Mouse (Mus musculus): ENCODE data around the gene Lst1. TPM values are rescaled to one million over a fixed set of nuclear protein-coding genes. Genes with fewer than 3 reads are reported as not detected.

The Lst1 gene
- polyA plus RNA-seq, 1 experiment from 2014 or later: 3.8 TPM

DNA sequence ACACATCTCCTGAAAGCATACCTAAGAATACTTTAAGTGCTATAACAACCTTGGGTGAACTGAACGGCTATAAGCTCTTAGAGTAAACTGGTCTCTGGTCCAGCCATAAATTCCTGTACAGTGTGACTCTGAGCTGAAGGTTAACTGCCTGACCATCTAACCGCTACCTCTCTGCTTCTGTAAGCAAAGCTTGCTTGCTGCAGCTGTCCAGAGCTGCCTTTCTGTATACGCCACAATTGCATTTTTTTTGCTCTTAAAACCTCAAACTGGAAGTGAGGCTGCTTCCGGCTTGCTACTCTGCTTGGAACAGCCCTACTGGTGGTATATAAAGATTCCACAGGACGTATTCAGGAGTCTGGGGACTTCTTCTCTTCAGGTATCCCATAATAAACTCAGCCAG is 44.4 kb upstream of the Lst1 start:
- no peak overlapping the region for H3K4me2 ChIP-seq (ENCODE audit: low read depth, low read length, severe bottlenecking)
- H3K36me3 ChIP-seq (ENCODE audit: control insufficient read depth, insufficient read depth, low read length): peaks cover 3% of the 10 kb centered on the region; the same call in 1 of the 2 replicates
- no peak overlapping the region for H3K4me3 ChIP-seq (ENCODE audit: low read depth, low read length)
- no peak overlapping the region for H3K27ac ChIP-seq (ENCODE audit: low read depth, low read length)
- 87% methylated on average over 5 of the region's 5 CpGs for WGBS
- H3K9ac ChIP-seq (ENCODE audit: low read length): no peak overlapping the region
- ATAC-seq (replicated peaks; ENCODE audit: low FRiP score): no peak
- no peak for DNase-seq (ENCODE audit: low spot score)
- H3K27me3 ChIP-seq (ENCODE audit: control insufficient read depth, insufficient read depth, low read length): no peaks in the 10 kb centered on the region
- no peaks in the 10 kb centered on the region for H3K9me3 ChIP-seq (ENCODE audit: control insufficient read depth, low read length)
- H3K4me1 ChIP-seq (replicated peaks; ENCODE audit: control insufficient read depth, insufficient read depth, low read length): peaks cover 2% of the 10 kb centered on the region; the same call in 1 of the 2 replicates

GRCm38 (mm10) chr17:35232043-35232442 is 43.8 kb upstream of the Lst1 start:
- Histone ChIP-seq H3K27ac (ENCODE audit: low read depth, low read length) (no peak overlapping the region), H3K9ac (ENCODE audit: low read length) (no peak overlapping the region), H3K36me3 (ENCODE audit: control insufficient read depth, insufficient read depth, low read length) (peaks cover 3% of the 10 kb centered on the region; the same call in 1 of the 2 replicates), H3K4me2 (ENCODE audit: low read depth, low read length, severe bottlenecking) (no peak overlapping the region), H3K27me3 (ENCODE audit: control insufficient read depth, insufficient read depth, low read length) (no peaks in the 10 kb centered on the region), H3K9me3 (ENCODE audit: control insufficient read depth, low read length) (no peaks in the 10 kb centered on the region), H3K4me3 (ENCODE audit: low read depth, low read length) (no peak overlapping the region), H3K4me1 (replicated peaks; ENCODE audit: control insufficient read depth, insufficient read depth, low read length) (peaks cover 2% of the 10 kb centered on the region; the same call in 1 of the 2 replicates)
- DNase-seq (ENCODE audit: low spot score): peak; percentile 91
- ATAC-seq (replicated peaks; ENCODE audit: low FRiP score): no peak
- 17% methylated on average over 12 of the region's 12 CpGs for WGBS

- DNase-seq (ENCODE audit: low spot score) (no peak), ATAC-seq (replicated peaks; ENCODE audit: low FRiP score) (no peak)
- Histone ChIP-seq H3K27me3 (ENCODE audit: control insufficient read depth, insufficient read depth, low read length) (no peaks in the 10 kb centered on the region), H3K27ac (ENCODE audit: low read depth, low read length) (no peak overlapping the region), H3K4me2 (ENCODE audit: low read depth, low read length, severe bottlenecking) (no peak overlapping the region), H3K36me3 (ENCODE audit: control insufficient read depth, insufficient read depth, low read length) (peaks cover 3% of the 10 kb centered on the region; the same call in 1 of the 2 replicates), H3K9ac (ENCODE audit: low read length) (no peak overlapping the region; the same call in 1 of the 2 replicates), H3K9me3 (ENCODE audit: control insufficient read depth, low read length) (no peaks in the 10 kb centered on the region), H3K4me3 (ENCODE audit: low read depth, low read length) (no peak overlapping the region), H3K4me1 (replicated peaks; ENCODE audit: control insufficient read depth, insufficient read depth, low read length) (peaks cover 2% of the 10 kb centered on the region; the same call in 1 of the 2 replicates)
- 91% methylated on average over 10 of the region's 10 CpGs for WGBS
Measured at GRCm38 (mm10) chr17:35231022-35231421, 42.8 kb upstream of the Lst1 start.

GRCm38 (mm10) chr17:35226561-35227046 is 38.4 kb upstream of the Lst1 start:
- Histone ChIP-seq H3K4me3 (ENCODE audit: low read depth, low read length) (no peak overlapping the region), H3K9me3 (ENCODE audit: control insufficient read depth, low read length) (no peaks in the 10 kb centered on the region), H3K27ac (ENCODE audit: low read depth, low read length) (no peak overlapping the region), H3K4me2 (ENCODE audit: low read depth, low read length, severe bottlenecking) (no peak overlapping the region), H3K4me1 (replicated peaks; ENCODE audit: control insufficient read depth, insufficient read depth, low read length) (no peaks in the 10 kb centered on the region), H3K27me3 (ENCODE audit: control insufficient read depth, insufficient read depth, low read length) (no peaks in the 10 kb centered on the region), H3K36me3 (ENCODE audit: control insufficient read depth, insufficient read depth, low read length) (peaks cover 3% of the 10 kb centered on the region; the same call in 1 of the 2 replicates), H3K9ac (ENCODE audit: low read length) (no peak overlapping the region)
- DNase-seq (ENCODE audit: low spot score): no peak
- 89% methylated on average over 14 of the region's 14 CpGs for WGBS
- ATAC-seq (replicated peaks; ENCODE audit: low FRiP score): no peak

DNA sequence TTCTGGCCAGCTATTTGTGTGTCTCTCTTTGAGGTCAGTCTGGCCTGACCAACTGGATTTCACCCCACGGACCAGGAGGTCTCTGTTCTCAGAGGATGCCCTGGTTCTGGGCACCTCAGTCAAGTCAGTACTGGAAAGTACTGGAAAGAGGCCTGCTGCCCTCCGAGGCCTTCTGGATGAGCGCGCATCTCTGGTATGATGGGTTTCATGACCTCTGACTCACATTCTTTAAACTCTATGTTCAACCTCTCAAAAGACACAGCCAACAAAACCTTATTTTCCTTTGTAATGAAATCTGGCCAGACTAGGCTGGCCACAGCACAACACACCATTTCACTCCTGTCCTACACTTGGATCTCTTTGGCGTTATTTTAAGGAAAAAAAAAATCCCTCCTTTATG is 37.2 kb upstream of the Lst1 start:
- ATAC-seq (replicated peaks; ENCODE audit: low FRiP score): no peak
- DNase-seq (ENCODE audit: low spot score): no peak
- Histone ChIP-seq H3K27me3 (ENCODE audit: control insufficient read depth, insufficient read depth, low read length) (no peaks in the 10 kb centered on the region), H3K4me1 (replicated peaks; ENCODE audit: control insufficient read depth, insufficient read depth, low read length) (no peaks in the 10 kb centered on the region), H3K4me2 (ENCODE audit: low read depth, low read length, severe bottlenecking) (no peak overlapping the region), H3K27ac (ENCODE audit: low read depth, low read length) (no peak overlapping the region), H3K4me3 (ENCODE audit: low read depth, low read length) (no peak overlapping the region), H3K9ac (ENCODE audit: low read length) (no peak overlapping the region), H3K36me3 (ENCODE audit: control insufficient read depth, insufficient read depth, low read length) (peaks cover 5% of the 10 kb centered on the region; the same call in 1 of the 2 replicates), H3K9me3 (ENCODE audit: control insufficient read depth, low read length) (no peaks in the 10 kb centered on the region)
- 96% methylated on average over 5 of the region's 5 CpGs for WGBS

- Histone ChIP-seq H3K27ac (ENCODE audit: low read depth, low read length) (no peak overlapping the region), H3K9ac (ENCODE audit: low read length) (no peak overlapping the region), H3K4me2 (ENCODE audit: low read depth, low read length, severe bottlenecking) (no peak overlapping the region), H3K4me3 (ENCODE audit: low read depth, low read length) (no peak overlapping the region), H3K4me1 (replicated peaks; ENCODE audit: control insufficient read depth, insufficient read depth, low read length) (no peaks in the 10 kb centered on the region), H3K27me3 (ENCODE audit: control insufficient read depth, insufficient read depth, low read length) (no peaks in the 10 kb centered on the region), H3K36me3 (ENCODE audit: control insufficient read depth, insufficient read depth, low read length) (peaks cover 7% of the 10 kb centered on the region; the same call in 1 of the 2 replicates), H3K9me3 (ENCODE audit: control insufficient read depth, low read length) (no peaks in the 10 kb centered on the region)
- DNase-seq (ENCODE audit: low spot score) (no peak), ATAC-seq (replicated peaks; ENCODE audit: low FRiP score) (no peak)
- WGBS: 96% methylated on average over 4 of the region's 4 CpGs
Measured at GRCm38 (mm10) chr17:35224641-35225040, 36.4 kb upstream of the Lst1 start.

GRCm38 (mm10) chr17:35222299-35222698 is 34.1 kb upstream of the Lst1 start:
- WGBS: 86% methylated on average over 6 of the region's 6 CpGs
- ATAC-seq (replicated peaks; ENCODE audit: low FRiP score) (no peak), DNase-seq (ENCODE audit: low spot score) (no peak)
- Histone ChIP-seq H3K4me3 (ENCODE audit: low read depth, low read length) (no peak overlapping the region), H3K27ac (ENCODE audit: low read depth, low read length) (no peak overlapping the region), H3K9ac (ENCODE audit: low read length) (no peak overlapping the region), H3K4me1 (replicated peaks; ENCODE audit: control insufficient read depth, insufficient read depth, low read length) (no peaks in the 10 kb centered on the region), H3K27me3 (ENCODE audit: control insufficient read depth, insufficient read depth, low read length) (no peaks in the 10 kb centered on the region), H3K4me2 (ENCODE audit: low read depth, low read length, severe bottlenecking) (no peak overlapping the region), H3K36me3 (ENCODE audit: control insufficient read depth, insufficient read depth, low read length) (peaks cover 5% of the 10 kb centered on the region; the same call in 1 of the 2 replicates), H3K9me3 (ENCODE audit: control insufficient read depth, low read length) (no peaks in the 10 kb centered on the region)

DNA sequence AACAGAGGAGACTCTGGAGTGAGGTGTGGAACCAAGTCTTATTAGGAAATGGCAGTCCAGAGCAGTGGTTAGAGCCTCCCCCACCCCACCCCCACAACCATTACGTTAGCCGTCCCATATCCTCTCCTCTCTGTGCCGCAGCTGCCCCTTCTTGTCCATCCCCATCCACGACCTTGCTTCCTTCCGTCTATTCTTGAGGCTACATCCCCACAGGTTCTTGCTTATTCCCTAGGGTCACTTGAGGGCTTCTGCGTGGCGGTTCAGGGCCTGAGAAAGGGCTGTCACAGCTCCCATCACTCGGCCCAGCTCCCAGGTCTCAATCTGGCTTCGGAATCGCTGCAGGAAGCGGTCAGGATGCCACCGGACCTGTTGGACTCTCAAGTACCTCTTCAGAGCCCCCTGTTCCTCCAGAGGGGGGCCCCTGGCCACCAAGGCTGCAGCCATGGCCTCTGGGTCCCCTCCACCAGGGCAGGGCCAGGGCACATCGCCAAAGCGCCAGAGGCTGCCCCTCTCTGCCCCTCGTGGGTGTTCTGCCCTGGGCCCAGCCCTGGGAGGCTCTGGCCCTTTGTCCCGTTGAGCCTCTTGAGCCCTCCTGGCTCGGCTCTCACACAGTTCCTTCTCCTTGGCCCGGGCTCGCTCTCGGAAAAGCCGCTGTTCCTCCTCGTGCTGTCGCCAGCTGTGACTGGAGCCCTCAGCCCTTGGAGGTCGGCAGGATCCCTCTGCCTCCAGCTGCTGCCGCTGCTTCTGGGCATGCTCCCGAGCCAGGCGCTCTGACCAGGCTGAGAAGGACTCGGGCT is 32.1 kb upstream of the Lst1 start, which contains the start of gene Gm16181:
Gene Gm16181, plus strand, starts transcription at position 679 of the 797 bp plus-strand sequence.
- Histone ChIP-seq H3K9ac (ENCODE audit: low read length) (no peak within 1 kb of the TSS), H3K4me2 (ENCODE audit: low read depth, low read length, severe bottlenecking) (no peak within 1 kb of the TSS), H3K27me3 (ENCODE audit: control insufficient read depth, insufficient read depth, low read length) (no peaks in the 10 kb centered on the region), H3K36me3 (ENCODE audit: control insufficient read depth, insufficient read depth, low read length) (peaks cover 5% of the 10 kb centered on the region; the same call in 1 of the 2 replicates), H3K4me1 (replicated peaks; ENCODE audit: control insufficient read depth, insufficient read depth, low read length) (no peaks in the 10 kb centered on the region), H3K4me3 (ENCODE audit: low read depth, low read length) (no peak within 1 kb of the TSS), H3K9me3 (ENCODE audit: control insufficient read depth, low read length) (no peaks in the 10 kb centered on the region), H3K27ac (ENCODE audit: low read depth, low read length) (no peak within 1 kb of the TSS)
- no peak for DNase-seq (ENCODE audit: low spot score)
- ATAC-seq (replicated peaks; ENCODE audit: low FRiP score): no peak
- WGBS: 86% methylated on average over 28 of the region's 28 CpGs
